Mouse (Mus musculus): ENCODE results near the gene Kcnmb3.

The Kcnmb3 gene

DNA sequence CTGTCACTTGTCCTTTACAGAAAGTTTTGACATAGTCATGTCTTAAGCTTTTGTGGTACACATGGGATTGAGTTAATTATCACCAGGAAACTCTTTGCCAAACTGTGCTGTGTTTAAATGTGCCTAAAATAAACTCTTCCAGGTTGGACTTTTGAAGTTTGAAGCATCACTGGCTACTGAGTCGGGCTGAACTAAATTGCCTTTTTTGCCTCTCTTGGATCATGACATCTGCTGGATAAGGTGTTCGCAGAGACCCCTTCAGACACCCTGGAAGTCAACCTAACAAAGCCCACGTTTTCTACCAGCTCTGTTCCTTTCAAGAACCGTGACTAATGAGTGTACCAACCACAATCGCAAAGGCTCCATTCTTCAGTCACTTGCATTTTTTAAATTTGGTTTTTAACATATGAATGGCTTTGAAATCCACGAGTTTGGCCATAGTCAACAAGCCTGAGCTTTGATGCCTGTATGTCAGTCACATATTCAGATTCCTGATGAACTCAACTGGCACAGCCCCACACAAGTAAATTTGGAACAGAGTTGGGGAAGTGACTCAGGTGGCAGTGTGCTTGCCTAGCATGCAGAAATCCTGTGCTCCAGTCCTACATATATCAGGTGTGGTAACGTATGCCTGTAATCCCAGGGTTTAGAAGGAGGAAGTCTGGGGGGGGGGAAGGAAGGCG, 3.2 kb upstream of the Kcnmb3 start:
- no peak for DNase-seq (ENCODE audit: low spot score in 2 of 2)

DNA sequence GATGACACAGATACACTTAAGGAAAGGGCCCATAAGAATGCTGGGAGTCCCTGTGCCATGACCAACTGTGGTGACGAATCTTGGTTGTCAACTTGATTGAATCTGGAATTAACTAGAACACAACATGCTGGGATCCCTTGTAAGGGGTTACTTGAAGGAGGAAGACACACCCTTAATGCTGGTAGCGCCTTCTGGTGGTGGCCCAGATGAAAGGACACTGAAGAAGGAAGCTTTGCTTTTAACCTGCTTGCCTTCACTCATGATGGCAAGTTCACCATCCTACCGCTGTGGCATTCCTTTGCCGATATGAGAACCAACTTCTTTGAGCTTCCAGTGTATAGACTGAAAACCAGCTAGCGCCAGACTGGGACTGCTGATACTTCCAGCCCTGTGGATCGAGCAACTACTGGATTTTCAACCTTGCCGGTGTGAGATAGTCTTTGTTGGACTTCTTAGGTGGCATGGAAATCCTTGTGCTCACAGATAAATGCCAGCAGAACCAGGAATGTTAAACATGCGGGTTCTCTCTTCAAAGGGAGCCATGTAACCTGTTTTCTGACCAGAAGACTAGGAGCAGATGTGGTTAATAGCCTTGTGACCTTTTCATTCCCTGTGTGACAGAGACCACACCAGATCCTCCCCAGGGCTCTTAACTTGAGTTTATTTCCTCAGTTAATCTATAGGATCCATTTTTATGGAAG, 2.5 kb upstream of the Kcnmb3 start:
- DNase-seq (ENCODE audit: low spot score in 2 of 2): no peak

DNA sequence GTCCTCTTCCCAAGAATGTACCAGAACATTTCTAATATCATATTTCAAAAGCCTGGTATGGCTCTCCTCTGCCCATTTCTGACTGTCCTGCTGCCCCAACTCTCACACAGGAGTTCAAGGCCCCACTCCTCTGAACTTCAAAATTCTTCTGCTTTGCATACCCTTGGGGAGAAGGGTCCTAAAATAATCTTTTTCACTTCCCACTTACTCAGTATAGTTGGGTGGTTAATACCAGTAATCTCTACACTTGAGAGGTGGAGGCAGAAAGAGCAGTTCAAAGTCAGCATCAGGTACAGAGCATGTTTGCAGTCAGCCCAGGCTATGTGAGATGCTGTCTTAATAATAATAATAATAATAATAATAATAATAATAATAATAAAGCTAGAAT, 1.1 kb downstream of the Kcnmb3 start:
- no peak for DNase-seq (ENCODE audit: low spot score in 2 of 2)

DNA sequence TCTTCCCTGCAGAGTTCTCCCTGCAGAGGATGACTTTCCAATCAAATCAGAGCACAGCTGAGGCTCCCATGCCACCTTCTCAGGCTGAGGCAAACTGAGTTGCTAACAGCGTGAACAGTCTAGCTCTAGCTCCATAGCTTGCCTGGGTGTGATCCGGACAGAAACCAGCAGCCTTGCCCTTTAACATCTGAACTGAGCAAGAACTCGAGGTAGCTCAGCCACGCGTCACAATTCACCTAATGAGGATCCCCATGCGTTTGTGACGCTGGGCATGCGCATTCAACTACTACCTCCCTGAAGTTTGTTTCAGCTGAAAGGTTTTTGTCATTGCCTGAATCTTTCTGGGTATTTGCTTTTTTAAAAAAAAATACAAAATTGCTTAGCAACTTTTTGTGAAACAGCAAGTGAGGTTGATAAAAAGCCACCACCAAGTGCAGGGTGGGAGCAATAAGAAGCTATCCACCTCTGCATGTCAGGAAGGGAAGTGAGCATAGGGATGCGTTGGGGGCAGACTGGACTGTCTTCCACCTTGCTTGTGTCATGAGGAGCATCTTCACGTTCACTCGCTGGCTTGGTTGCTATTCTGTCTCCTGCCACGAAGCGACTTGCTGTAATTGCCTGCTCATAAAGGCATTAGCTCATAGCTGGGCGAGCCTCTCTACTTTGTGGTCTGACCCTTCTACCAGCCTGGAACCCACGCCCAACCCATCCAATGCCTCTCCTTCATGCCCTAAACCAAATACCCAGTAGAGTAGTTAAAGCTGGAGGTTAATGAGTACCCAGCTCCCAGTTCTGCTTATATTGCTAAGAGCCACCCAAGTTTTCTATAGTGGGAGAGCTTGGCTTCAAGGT, 1.7 kb downstream of the Kcnmb3 start:
- no peak for DNase-seq (ENCODE audit: low spot score in 2 of 2)

DNA sequence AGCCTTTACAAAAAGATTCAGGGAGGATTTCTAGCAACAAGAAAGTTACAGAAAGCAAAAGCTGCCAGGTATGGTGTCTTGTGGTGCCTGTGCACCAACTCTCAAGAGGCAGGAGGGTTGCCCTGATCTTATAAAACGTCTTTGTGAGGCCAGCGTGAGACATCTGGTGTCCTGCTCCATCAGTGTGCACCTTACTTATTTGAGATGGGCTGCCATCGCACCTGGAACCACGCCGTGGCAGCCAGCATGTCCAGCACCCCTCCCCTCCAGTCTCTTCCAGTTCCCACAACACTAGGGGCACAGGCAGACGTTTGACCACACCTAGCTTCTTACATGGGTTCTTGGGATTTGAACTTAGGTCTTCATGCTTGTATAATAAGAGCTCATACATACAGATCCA, 3.9 kb downstream of the Kcnmb3 start:
- no peak for DNase-seq (ENCODE audit: low spot score in 2 of 2)

DNA sequence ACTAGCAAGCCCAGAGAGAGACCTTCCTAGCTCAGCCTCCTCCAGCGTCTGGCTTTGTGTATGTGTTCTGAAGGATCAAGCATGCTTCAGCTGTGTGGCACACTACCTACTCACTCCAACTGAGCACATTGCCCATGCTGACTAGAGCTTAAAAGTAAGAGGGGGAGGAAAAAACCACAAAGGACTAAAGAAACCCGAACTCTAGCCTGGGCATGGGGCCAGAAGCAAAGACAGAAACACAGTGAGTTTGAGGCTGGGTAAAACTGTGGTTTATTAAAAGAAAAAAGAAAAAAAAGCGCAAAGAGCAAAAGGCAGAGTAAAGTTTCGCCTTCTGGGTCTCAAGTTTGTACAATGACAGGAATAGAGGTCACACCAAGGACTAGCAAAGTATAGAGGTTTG, 5.5 kb downstream of the Kcnmb3 start:
- no peak for DNase-seq (ENCODE audit: low spot score in 2 of 2)

DNA sequence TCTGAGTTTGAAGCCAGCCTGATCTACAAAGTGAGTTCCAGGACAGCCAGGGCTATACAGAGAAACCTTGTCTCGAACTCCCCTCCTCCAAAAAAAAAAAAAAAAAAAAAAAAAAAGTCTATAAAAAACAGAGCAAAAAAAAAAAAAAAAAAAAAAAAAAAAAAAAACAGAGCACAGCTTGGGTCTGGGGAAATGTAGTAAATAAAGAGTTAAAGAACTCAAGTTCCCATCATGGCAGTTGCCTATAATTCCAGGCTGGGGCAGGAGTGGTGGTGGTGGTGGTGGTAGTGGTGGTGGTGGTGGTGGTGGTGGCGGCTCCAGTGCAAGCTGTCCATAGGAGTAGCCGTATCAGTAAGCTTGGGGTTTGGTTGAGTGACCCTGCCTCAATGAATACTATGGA, 9.0 kb downstream of the Kcnmb3 start:
- DNase-seq (ENCODE audit: low spot score in 2 of 2): no peak

DNA sequence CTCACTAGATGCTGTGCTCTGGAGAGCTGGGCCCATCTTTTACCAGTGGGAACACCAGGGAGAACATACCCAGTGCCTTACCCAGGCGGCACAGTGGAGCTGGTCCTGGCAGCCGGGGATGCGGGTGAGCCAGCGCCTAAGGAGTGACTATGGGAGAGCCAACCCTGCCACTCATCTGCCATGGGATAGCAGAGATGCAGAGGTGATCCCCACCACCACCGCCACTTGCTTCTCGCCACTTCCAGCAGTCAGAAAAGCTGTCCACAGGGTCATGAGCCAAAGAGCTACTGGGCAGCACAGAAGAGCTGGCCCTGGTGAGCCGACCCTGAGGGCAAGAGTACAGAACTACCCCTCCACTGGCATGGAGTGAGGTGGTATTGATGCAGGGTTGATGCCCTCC, 12.1 kb downstream of the Kcnmb3 start:
- no peak for DNase-seq (ENCODE audit: low spot score in 2 of 2)

DNA sequence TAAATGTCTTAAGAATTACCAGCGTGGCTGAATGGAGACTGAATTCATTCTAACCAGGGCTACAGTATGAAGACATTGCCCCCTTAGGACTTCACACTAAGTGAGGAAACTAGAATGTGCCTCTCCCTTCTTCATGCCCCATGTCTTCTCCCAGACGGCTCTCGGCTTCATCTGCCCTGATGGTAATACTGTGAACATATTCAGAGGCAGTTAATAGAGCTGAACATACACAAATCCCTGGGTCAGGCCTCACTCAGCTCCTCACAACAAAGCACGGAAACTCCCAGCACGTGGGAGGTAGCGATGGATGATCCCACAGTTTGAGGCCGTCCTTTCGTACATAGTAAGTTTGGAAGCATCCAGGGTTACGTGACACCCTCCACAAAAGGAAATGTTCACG, 18.8 kb downstream of the Kcnmb3 start:
- no peak for DNase-seq (ENCODE audit: low spot score in 2 of 2)

DNA sequence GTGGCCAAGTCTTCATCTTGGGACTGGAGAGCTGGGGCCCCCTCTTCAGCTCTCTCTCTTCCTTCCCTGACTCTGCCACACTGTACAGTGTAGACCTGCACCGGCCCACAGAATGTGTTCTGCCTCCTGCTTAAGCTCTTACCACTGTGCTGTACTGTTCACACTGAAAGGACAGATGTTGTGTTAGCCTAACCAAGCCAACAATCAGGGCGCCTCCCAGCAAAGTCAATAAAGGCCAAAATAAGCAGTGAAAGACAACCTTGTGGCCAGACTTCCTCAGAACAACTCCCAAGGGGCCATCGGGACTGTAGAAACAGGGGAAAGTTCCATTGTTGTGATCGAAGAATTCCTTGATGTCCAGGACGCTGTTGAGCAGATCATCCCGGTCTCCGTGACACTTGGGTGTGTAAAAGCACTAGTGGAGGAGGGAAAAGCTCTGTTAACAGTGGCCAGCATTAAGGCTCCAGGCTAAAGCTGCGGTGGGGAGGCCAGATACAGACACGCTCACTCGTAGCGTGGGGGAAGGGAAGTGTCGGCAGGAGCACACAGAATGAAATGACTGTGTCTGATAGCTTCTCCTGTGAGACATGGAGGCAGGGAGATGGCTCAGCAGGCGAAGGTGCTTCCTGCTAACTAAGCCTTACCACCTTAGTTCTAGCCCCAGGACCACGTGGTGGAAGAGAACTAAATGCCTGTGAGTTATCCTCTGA, 19.7 kb downstream of the Kcnmb3 start:
- DNase-seq (ENCODE audit: low spot score in 2 of 2): no peak

DNA sequence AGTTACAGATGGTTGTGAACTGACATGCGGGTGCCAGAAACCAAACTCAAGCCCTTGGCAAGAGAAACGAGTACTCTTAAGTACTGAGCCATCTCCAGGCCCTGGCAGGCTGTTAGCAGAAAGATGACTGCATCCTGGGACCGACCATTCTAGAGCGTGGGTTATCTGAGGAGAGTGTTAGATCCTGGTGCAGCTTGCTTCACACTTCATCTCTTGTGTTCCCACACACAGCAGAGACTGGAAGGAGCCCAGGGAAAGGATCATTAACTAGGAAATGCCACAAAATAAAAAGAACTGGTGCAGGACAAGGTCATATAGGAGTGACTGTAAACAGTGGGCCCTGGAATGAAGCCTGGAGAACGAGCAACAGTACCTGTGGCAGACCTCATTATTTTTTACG, 20.9 kb downstream of the Kcnmb3 start:
- DNase-seq (ENCODE audit: low spot score in 2 of 2): peak in 1 of 2 experiments; percentile 21

DNA sequence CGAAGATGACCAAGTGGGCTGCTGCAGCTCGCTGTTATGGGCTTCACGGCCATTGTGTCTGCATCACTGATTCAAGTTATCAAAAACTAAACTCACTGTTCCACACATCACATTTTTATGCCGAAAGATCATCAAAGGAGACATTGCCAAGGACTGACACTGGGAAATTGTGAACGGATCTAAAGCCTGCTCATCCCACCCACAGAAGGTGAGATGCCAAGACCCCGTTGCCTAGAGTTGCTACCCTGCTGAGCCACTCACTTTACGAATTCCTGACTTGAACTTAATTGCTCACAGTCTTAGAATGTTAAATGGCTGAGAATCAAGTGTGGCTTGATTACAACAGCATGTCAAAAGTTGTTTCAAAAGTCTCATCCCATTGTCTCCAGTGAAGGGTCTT, 21.6 kb downstream of the Kcnmb3 start:
- DNase-seq (ENCODE audit: low spot score in 2 of 2): no peak

DNA sequence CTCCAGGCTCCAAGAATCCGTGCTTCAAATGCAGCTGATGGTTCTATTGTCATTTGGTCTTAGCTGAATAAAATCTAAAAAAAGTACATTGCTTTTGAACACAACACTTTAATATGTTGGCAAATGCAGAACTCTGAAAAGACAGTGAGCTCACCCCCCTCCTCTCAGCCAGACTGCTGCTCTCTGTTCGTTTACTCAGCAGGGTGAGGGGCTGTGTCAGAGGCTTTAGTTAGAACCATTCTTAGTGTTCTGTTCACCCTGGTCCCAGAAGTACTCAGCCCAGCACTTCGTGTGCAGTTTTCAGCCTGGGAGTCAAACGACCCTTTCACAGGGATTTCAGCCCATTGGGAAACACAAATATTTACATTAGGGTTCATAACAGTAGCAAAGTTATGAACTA, 23.6 kb downstream of the Kcnmb3 start:
- DNase-seq (ENCODE audit: low spot score in 2 of 2): no peak

DNA sequence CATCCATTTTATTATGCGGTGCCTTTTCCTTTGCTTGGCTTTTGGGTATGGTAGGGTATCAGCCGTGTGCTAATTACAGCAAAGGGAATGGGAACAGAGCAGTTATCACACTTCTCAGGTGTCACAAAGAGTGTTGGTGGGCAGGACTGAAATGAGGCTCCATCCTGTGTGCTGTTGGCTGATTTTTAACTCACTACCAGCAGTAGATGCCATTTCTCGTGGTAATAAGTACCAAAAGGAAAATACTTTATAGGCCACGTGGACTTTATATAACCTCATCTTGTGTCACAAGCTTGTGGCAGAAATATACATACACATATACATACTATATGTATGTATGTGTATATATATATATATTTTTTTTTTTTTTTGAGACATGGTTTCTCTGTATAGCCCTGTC, 24.7 kb downstream of the Kcnmb3 start:
- no peak for DNase-seq (ENCODE audit: low spot score in 2 of 2)

DNA sequence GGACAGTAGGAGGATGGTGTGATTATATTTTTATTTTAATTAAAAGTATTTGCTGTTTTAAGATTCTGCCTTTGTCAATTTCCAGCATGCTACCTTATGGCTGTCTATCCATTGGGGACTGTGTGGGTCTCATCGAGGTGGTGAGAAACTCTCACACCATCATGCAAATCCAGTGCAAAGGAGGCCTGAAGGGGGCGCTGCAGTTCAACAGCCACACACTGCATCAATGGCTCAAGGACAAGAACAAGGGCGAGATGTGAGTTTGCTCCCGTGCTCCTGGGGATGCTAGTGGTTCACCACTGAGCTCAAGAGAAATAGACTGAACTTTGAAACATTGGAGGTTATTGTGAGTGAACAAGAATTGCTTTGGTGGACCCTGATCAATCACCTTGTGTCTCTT, 32.3 kb downstream of the Kcnmb3 start:
- DNase-seq (ENCODE audit: low spot score in 2 of 2): peak; percentile 22 to 25

DNA sequence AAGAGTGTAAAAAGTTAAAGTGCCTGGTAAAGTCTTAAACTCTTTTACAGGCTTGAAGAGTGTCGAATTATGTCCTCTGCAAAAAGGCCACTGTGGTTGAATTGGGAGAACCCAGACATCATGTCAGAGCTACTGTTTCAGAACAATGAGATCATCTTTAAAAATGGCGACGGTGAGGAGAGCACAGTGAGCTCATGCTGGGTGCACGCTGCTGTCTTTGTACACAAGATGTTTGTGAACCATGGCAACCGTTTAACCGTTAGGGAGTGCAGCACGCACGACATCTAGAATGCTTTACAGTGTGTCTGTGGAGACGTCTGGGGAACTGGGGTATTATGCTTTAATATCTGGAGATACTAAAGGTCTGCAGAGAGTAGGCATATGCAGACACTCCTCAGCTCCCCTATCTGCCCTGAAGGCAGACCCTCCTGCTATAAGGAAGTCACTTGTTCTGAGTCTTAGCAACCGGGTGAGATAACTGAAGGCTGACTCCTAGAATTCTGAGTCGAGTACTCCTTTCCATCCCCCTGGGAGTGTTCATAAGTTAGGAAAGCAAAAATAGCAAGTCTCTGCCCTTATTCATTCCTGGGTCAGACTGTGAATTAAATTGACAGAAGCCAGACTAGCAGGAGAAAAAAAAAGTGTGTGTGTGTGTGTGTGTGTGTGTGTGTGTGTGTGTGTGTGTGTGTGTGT, 37.6 kb downstream of the Kcnmb3 start:
- DNase-seq (ENCODE audit: low spot score in 2 of 2): no peak

DNA sequence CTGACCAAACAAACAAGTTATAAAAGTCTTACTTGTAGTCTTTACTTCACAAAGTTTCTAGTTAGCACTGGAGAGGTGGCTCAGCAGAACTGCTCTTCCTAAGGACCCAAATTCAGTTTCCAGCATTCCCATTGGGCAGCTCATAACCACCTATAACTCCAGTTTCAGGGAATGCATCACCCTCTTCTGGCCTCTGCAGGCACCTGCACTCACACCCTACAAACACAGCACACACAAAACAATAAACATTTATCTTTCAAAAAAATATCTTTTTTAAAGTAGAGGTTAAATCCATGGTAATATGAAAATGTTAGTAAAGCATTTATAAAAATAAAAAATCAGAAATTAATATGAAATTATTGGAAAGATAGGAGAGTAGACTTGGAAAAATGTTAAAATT, 50.3 kb downstream of the Kcnmb3 start:
- no peak for DNase-seq (ENCODE audit: low spot score in 2 of 2)

DNA sequence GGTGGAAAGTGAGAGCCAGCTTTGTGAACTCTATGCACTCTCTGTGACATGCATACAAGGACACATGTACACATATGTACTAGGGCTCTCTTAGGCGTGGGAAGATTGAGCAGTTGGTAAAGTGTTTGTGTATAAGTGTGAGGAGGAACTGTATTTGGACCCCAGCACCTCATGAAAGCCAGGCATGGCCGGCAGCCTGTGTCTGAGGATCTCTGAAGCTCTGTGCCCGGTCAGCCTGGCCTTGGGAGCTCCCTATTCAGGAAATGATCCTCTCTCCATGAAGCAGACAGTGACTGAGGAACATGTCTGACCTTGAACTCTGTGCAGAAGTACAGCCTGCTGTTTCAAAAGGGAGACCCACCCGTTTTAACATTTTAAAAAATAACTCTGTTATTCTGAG, 53.3 kb downstream of the Kcnmb3 start:
- DNase-seq (ENCODE audit: low spot score in 2 of 2): no peak

DNA sequence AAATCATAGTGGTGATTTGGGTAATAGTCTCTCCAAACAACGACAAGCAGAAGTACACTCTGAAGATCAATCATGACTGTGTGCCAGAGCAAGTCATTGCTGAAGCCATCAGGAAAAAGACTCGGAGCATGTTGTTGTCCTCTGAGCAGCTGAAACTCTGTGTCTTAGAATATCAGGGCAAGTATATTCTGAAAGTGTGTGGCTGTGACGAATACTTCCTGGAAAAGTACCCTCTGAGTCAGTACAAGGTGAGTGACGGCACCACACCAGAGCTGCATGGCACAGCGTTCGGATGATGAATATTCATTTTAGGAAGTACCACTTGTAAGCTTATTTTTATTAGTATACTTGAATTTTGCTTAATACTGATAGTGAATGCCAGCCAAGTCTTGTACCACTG, 54.2 kb downstream of the Kcnmb3 start:
- DNase-seq (ENCODE audit: low spot score in 2 of 2): no peak

DNA sequence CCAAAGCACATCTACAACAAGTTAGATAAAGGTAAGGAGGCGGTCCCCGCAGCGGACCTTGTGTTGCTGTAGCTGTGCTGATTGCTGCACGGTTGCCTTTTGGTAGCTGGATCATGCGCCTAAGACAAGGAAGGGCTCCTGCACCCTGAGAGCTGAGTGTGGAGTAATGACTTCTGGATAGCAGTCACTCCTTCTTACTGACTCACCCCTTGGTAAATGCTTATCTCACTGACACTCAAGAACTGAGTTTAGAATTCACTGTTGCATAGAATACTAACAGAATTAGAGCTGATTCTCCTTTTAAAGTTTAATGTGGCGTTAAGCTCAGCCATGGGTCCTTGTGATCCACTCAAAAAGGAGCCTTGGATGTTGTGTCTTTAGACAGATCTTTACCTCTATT, 54.7 kb downstream of the Kcnmb3 start:
- DNase-seq (ENCODE audit: low spot score in 2 of 2): no peak

DNA sequence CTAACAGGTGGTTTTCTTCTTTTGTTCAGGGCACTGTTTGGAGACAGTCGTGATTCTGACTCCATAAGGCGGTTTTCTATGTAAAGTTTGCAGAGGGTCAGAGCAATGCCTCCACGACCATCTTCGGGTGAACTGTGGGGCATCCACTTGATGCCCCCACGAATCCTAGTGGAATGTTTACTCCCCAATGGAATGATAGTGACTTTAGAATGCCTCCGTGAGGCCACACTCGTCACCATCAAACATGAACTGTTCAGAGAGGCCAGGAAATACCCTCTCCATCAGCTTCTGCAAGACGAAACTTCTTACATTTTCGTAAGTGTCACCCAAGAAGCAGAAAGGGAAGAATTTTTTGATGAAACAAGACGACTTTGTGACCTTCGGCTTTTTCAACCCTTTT, 55.9 kb downstream of the Kcnmb3 start:
- no peak for DNase-seq (ENCODE audit: low spot score in 2 of 2)

DNA sequence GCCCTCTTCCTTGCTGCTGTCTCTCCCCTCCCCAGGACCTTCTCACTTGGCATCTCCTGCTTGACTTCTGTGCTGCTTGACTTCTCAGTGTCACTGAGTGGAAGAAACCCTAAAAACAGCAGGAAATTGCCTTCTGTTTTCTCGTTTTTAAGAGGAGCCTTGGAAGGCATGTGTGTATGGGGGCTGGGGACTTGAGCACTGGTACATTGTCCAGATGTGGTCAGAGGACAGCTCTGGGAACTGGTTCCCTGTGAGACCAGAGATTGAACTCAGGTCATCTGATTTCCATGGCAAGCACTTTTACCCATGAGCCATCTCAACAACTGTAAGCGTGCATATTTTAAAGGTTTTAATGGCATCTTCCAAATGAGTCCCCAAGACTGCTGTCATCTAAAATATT, 58.0 kb downstream of the Kcnmb3 start:
- no peak for DNase-seq (ENCODE audit: low spot score in 2 of 2)

Data from frontal cortex, postnatal 25 days (tissue).